Mouse (Mus musculus): ENCODE measurements around the gene Hlf.

Hlf gene

DNA sequence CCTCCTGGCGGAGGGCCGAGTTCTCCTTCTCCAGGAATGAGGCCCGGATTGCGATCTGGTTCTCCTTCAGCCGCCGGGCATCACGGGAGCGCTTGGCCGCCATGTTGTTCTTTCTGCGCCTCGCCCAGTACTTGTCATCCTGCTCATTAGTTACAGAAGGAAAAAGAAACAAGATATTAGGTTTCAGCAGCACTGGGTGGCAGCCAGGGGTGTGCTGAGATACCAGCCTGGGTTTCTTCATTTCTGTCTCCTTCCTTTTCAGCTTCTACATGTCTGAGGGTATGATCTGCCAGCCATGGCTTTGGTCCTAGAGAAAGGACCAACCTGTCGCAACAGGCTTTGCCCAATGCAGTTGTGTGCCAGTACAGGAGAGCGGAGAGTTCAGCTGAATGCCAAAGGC is 49.9 kb downstream of the Hlf start:
- DNase-seq (ENCODE audit: low read depth, low spot score), result no peak

DNA sequence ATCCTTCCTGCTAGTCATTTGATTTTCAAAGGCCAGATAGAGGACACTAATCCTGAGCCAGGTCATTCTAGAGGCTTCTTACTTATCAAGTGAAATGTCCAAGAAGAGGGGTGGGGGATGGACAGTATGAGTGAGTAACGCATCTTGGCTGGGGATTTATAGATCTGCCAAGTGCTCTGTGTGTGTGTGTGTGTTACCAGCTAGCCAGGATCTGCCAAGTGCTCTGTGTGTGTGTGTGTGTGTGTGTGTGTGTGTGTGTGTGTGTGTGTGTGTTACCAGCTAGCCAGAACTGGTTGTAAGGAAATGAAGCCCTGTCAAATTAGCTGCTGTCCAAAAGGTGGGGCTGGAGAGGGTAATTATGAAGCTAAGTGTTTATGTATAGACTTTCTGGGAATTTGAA is 55.9 kb downstream of the Hlf start:
- DNase-seq (ENCODE audit: low read depth, low spot score), result no peak

DNA sequence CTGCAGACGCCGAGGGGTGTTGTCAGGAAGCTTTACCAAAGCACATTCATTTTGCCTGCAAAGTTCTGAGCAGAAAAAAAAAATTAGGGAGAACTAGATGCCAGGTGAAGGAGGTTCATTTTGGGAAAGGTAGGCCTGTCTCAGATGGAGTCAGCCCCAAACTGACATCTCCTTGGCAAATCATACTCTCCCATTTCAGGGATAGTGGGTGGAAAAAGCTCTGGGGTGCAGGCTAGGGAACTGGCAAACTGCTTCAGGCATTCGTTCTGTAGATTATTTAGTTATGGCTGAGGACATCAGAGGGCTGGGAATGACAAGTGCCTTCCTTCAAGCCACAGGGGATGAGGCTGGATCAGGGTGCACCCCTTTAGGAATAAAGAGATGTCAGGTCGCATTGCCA is 58.0 kb downstream of the Hlf start:
- DNase-seq (ENCODE audit: low read depth, low spot score), result no peak

DNA sequence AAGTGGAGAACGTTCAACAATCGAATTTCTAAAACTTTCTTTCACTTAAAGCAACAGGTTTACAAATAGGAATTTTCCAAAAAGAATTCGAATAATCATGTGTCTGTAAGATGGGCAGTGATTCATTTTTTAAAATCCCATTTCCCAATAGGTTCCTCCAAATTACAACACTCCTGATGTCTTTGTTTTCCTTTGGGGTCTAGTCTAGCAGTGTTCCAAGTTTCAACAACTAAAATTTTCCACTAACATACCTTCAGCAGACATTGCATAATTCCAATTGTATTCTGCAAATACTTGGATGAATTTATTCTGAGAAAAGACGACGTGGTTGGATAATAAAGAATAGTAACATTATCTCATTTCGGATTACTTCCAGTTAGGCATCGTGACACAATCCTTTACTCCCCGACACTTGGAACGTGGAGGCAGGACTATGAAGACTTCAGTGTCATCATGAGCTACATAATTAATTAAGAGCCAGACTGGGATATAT is 60.4 kb downstream of the Hlf start:
- no peak for DNase-seq (ENCODE audit: low read depth, low spot score)

DNA sequence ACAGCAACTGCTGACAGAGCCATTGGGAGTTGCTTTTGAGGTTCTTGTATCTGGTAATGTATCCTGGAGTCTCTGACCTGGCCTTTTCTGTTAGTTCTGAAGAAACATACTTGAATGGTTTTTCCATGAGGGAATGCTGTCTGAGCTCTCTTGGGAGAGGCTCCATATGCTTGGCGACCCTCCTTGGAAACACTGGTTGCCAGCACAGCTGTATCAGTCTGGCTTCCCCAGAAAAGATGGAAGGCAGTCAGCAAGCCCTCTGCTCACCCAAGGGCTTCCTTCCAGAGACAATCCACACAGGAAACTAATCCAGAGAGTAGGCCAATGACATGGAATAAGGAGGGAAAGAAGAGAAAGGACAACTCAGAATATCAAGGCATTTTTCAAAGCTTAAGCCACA is 63.9 kb downstream of the Hlf start:
- no peak for DNase-seq (ENCODE audit: low read depth, low spot score)

DNA sequence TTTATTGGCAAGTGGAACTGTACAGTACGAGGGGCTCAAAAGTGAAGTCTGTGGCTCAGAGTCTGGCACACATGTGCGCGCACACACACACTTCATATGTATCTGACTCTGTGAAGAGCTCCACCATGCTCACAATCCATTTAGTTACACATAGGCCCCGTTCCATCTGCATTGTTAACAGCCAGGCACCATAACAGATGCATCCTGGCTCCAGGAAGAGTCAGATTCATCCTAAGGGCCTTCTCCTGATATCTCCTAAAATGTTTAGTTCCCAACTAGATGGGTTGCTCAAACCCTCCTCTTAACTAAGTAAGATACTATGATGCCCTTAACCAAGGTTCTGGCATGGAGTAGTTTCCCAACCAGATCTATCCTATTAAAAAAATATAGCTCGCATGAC is 64.5 kb downstream of the Hlf start:
- DNase-seq (ENCODE audit: low read depth, low spot score), result no peak

DNA sequence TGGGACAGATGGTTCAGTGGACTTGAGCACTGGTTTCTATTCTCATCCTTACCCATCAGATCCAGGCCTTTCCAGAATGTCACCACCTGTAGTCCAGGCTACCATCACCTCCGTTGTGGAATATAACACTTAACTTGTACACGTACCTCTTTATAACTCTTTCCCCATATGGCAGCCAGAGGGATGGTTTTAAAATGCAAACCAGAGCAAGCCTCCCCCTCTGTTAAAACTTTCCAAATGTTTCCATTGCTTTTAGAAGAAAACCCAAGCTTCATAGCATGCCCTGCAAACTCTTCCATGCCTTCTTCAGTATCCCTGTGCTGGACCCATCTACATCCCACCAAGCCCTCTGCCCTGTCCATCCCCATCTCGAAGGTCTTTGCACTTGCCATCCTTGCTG is 66.1 kb downstream of the Hlf start:
- peak; percentile 41 for DNase-seq (ENCODE audit: low read depth, low spot score)

DNA sequence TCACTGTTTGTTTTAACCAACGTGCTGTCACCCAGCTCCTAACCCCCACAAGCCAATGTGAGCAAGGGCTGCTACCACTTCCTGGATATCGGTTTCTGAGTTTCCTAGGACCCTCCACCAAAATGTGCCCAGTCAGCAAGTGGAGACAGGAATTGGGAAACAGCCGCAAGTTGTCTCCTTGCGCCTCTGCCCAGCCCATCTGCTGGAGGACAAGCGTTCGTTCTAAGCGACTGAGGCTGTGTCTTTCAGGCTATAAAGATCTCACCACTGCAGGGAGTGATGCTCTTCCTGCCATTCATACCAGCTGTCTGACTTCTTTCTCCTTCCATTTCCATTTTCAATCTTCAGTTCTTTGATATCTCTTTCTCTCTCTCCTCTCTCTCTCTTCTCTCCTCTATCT is 69.8 kb downstream of the Hlf start:
- DNase-seq (ENCODE audit: low read depth, low spot score), result no peak

DNA sequence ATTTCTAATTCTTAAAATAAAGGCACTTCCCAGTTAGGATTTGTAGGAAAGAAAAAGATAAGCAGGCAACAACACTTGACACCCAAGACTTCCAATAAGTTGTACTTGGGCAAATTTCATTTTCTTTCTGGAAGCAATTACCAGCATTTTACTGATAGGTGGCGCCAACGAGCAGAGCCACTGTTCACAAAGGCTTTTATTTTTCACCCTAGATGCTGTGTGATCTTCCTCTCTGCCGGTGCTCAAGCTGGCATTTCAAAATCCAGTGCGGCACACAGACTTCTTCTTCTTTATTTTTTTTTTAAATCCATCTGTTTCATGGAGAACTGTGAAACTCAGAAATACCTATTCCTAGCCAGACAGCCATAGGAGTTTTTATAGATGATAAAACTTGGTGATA is 73.2 kb downstream of the Hlf start:
- peak; percentile 82 for DNase-seq (ENCODE audit: low read depth, low spot score)

DNA sequence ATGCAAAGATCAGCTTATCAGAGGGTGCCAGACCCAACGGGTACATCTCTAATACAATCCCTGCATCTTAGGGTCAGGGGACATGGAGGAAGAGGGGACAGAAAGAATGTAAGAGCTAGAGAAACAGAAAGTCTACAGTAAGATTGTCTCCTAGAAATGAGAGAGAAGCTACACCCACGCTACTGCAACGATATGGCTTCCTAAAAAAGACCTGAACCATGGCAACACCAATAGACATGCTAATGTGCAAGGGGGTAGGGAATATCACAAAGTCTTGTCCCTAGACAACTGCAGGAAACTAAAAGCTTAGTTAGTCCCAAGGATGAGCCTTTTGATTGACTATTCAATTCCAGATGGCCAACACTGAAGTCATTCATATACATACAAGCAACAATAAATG is 76.1 kb downstream of the Hlf start:
- peak; percentile 41 for DNase-seq (ENCODE audit: low read depth, low spot score)

DNA sequence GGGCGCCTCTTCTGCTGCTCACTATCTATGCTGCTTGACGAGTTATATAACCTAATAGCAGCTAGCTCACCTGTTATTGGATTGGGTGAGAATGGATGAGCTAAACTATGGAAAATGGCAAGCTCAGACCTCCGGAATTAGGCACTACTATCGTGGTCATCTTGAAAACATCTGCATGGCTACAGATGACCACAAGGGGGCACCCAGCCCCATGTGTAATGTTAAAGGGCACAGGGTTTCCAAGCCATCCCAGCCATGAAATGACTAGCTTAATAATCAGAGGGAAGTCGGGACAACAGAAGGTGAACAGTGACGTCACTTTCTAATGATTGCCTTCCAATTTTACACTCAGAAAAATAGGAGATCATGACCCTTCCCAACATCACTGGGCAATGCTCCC is 83.7 kb downstream of the Hlf start:
- no peak for DNase-seq (ENCODE audit: low read depth, low spot score)

DNA sequence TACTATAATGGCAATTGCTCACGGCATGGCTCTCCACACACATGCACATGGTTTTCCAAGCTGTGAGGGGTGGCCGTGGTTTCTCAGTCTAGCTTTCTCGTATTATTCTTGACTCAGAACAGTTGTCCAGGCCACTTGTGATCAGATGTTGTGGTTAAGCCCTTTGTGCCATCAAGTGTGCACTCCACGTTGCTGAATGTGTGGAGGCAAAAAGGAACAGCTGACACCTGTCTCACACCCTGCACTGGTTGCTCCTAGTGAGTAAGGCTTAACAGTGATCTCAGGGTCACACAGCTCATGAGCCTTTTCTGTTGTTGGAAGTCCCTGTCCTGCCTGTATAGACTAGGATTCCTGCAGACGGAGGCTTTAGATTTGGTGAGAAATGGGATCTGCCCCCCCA is 84.6 kb downstream of the Hlf start:
- no peak for DNase-seq (ENCODE audit: low read depth, low spot score)

DNA sequence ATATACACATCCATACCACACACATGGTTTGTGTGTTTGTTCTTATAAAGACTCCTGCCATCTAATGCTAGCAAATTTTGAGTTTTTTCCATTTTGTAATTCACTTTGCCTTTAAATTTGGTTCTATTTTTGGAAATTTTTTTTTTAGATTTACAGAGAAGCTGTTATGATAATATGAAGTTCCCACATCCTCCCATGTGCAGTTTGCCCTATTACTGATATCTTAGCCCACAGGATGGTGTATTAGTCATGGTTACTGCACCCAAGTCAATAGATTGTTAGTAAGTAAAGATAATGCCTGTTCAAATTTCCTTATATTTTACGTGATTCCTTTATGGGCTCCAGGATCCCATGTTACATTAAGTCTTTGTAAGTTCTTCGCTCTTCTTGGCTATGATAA is 96.1 kb downstream of the Hlf start:
- no peak for DNase-seq (ENCODE audit: low read depth, low spot score)

DNA sequence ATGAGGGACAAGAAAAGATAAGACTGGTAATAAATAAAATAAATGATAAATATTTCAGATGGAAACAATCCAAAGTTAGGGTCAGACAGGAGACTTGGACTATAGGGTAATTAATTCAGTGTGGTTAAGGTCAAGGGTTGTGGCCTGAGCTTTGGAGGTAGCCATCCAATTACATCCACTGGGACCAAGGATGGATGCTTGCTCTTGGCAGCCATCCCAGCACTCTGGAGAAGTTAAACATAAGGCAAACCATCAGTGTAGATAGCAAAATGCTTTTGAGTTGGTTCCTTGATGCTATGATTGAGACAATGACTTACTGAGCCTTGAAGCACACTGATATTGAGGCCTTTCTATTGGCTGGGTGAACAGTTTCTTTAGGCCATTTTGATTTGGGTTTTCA is 97.9 kb downstream of the Hlf start:
- DNase-seq (ENCODE audit: low read depth, low spot score), result no peak

DNA sequence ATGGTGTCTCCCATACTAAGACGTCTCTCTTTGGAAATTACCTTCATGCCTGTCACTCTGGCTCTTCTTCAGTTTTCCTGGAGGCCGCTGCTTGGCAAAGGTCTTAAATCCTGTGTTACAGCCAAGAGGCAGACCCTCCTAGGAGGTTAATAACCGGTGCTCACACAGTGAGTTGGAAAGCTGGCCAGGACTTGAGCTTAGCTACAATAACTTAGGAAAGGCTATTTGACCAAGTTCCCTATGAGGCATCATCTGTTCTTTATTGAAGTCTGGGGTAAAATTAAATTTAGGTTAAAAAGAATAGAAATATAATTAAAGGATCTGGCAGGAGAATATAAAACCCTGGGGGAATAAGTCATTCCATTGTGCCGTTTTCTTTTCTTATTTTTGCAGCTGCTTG is 99.5 kb downstream of the Hlf start:
- DNase-seq (ENCODE audit: low read depth, low spot score), result no peak

DNA sequence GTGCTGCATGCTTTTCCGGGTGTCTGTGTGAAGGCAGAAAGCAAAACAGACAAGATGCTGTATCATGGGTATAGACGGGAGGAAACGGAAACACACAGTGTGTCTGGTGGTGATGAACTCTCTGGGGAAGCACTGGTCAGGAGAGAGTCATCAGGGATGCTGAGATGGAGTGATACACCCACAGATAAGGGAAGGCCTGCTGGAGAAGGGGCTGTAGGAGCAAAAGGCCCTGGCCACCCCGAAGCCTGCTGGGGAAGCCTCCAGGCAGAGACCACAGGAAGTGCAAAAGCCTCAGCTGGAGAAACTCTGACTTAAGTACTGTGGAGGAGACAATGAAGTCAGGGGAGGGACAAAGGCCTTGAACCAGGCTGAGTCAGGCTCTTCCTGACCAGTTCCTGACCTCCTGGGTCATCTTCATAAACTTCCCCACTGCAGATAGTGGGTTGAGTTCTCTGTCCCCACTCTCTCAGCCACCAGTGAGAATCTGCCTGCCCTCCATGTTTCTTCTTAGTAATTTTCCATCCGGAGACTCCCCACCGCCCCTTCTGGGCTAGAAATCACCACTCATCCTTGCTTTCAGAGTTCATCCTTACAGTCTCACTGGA is 104.0 kb downstream of the Hlf start:
- DNase-seq (ENCODE audit: low read depth, low spot score), result no peak

All from telencephalon, adult 2 months (tissue).